Mouse (Mus musculus) kidney, postnatal 25 days (tissue): ENCODE results near the gene Olfr1440.

ENCODE experiments used
- DNase-seq, 2 experiments: peaks; one replicate each; pipeline ENCODE4 v3.0.0; 2021; ENCODE audit warnings: mixed read lengths in 2 of 2

Olfr1440 gene

DNA sequence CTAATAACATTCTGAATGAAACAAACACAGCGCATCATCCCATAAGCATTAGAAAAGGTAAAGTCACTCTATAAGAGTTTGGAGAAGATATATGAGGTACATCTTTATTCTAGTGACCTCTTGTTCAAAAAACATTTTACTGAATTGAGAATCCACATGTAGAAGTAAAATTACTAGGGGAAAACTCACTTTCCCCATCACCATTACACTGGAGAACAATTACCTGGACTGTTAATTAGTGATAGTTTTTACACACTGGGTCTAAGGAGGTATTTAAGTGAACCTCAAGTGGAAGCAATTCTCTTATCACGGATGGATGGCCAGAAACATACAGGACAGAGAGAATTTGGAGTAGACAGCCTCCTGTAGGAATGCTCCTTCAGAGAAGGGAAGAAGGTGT is at the start of gene Olfr1440:
TSS of gene Olfr1440 (plus strand) at position 301 of the 400 bp plus-strand sequence.
- DNase-seq, result no peak

GRCm38 (mm10) chr19:12373004-12373403 is 14.1 kb upstream of the Olfr1440 start:
- DNase-seq, result no peak

GRCm38 (mm10) chr19:12374465-12375025 is 12.5 kb upstream of the Olfr1440 start:
- DNase-seq, result peak in 1 of 2 experiments; percentile 2

DNA sequence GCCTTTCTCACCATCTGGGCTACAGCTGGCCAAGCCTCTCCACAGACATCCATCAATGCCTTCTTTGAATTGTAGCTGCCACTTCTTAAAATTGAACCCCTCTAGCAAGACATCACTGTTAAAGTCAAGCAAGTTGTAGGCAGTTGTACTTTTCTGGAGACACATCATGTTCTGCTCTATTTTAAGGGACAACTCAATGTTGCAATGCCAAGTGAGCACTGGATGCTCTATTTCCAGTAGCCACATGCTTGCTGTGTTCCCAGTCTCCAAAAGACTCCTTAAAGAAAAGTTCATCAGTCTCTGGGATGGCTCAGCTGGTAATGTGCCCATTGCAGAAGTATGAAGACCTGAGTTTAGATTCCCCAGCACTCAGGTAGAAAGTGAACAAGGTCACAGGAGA is 26.7 kb downstream of the Olfr1440 start:
- no peak for DNase-seq

GRCm38 (mm10) chr19:12417361-12417760 is 30.3 kb downstream of the Olfr1440 start, which contains the start of gene Olfr1441:
Gene Olfr1441 (plus strand): TSS chr19:12417433.
- DNase-seq, result no peak

DNA sequence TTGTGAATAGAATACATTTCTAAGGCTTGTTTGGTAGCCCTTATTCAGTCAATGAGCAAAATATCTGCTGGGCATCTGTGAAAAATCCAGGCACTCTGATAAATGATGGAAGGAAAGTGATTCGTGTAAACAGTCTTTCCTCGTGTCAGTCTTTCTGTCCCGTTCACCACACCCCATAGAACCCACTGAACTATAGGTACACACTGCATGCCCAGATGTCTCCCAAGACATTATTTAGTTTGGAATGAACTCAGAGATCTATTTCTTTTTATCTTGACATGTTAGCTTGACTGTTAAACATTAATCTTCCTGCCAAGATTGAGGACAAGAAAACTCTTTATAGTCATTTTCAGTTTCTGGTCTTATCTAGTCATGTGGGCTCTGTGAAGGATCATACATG is 31.2 kb downstream of the Olfr1440 start:
- no peak for DNase-seq

- no peak for DNase-seq
Measured at GRCm38 (mm10) chr19:12420555-12420954, 33.5 kb downstream of the Olfr1440 start.

DNA sequence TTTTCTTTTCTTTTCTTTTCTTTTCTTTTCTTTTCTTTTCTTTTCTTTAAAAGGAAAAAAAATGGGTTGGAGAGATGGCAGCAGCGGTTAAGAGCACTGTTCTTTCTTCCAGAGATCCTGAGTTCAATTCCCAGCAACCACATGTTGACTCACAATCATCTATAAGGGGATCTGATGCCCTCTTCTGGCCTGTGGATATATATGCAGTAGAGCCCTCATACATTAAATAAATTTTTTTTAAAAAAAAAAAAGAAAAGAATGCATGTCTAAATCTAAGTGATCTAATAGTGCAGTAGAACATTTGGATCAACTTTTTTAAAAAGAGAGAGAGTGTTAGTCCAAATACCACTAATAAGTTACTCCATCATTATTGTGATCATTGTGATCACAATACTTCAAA is 34.6 kb downstream of the Olfr1440 start:
- DNase-seq, result no peak

DNA sequence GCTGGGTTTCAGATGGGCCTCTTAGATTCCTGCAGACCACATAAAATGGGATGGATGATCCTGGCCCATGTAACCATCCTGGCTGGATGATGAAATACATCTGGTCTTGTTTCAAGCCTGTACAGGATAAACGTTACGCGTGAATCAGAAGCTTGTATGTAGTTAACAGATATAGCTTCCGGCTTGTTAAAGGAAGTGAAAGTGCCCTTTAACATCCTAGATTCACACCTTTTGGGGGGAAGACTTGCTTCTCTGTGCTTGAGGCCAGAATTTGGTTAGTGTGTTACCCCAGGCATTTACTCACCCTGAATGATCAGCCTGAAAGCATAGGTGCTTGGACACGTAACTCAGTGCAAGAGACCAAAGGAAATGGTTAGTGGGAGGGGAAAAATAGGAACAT is 40.0 kb downstream of the Olfr1440 start:
- no peak for DNase-seq

GRCm38 (mm10) chr19:12427605-12428004 is 40.5 kb downstream of the Olfr1440 start, which contains the start of gene Pfpl:
Gene Pfpl (plus strand): TSS chr19:12427905.
- no peak for DNase-seq

GRCm38 (mm10) chr19:12433033-12433432 is 46.0 kb downstream of the Olfr1440 start:
- DNase-seq, result peak in 1 of 2 experiments; percentile 45

DNA sequence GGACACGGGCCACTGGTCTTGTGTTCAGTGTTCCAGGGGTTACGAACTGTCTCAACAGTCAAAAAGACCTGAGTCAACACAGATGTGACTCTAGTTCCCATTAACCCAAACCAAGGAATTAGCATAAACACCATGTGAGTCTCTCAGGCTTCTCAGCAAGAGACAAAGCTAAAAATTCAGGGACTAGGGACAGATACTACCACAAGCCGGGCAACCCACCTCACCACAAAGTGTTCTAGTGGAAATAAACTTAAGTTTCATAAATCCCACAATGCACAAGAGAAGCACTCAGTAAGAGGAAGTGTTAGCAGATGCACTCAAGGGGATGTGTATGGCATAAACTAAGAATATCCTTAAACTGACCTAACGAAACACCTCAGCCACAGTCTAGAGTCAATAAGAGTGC is 47.9 kb downstream of the Olfr1440 start:
- no peak for DNase-seq

GRCm38 (mm10) chr19:12435750-12436524 is 48.9 kb downstream of the Olfr1440 start:
- DNase-seq, result no peak

DNA sequence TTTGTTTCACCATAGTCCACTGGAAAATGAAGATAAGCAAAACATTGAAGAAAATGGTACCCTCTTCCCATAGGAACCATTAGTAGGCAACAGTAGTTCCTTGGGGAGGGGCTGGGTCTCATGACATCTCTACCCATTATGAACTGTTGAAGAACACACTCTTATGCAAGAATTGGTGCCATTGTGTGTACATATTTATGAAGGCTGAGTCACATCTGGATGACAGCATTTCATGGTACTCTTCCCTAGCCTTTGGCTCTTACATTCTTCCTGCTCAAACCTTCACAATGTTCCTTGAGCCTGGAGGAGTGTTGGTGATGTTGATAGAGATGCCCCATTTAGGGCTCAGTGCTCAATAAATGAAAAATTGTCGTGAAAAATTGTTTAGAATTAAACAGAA is 52.5 kb downstream of the Olfr1440 start:
- DNase-seq, result no peak

- DNase-seq, result no peak
Measured at GRCm38 (mm10) chr19:12440103-12440725, 53.1 kb downstream of the Olfr1440 start.

DNA sequence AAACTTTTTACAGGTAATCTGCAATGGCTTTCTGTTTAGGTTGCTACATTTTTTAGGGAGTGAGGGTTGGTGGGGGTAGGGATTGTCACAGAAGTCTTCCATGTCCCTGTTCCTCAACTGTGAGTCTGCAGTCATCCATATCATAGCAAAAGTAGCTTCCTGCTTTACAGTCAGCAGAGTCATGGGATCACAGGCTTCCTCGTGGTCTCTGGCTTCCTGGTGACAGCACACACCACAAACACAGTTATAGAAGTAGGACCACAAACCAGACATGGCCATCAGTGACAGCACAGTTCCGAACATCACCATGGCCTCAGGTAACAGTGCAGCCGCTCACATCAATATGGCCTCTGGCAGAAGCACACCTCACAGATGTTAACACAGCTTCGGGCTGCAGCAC is 55.5 kb downstream of the Olfr1440 start:
- no peak for DNase-seq

GRCm38 (mm10) chr19:12445014-12445413 is 57.9 kb downstream of the Olfr1440 start:
- no peak for DNase-seq
